Mouse (Mus musculus) liver, postnatal 0 days (tissue): ENCODE results near the gene Ncln. TPM values are rescaled to one million over a fixed set of nuclear protein-coding genes. Genes with fewer than 3 reads are reported as not detected.
A peak's percentile ranks its signal among the peaks of the same experiment; 100 is the strongest.

Source experiments
- ATAC-seq: fragments of 200-750 bp; cut with Nextera tagmentation; 2 replicates; pipeline ENCODE4 v1.8.0; 2017; ENCODE audit warnings: mild to moderate bottlenecking, moderate library complexity
- DNase-seq: peaks from one replicate; pipeline ENCODE4 v3.0.0-alpha.2; 2016
- H3K27ac ChIP-seq: fragments of 300-500 bp; sonication (generic); 2 replicates; pipeline ENCODE4 v1.5.1; 2014; ENCODE audit warnings: antibody characterized with exemption, moderate library complexity, mild to moderate bottlenecking, low read depth
- H3K27me3 ChIP-seq: fragments of 300-500 bp; sonication (generic); 2 replicates; pipeline ENCODE4 v1.6.1; 2014; ENCODE audit warnings: low read length, control low read depth, mixed read lengths; ENCODE audit not compliant: insufficient read depth
- H3K36me3 ChIP-seq: fragments of 300-500 bp; sonication (generic); replicated peaks from 2 replicates; pipeline ENCODE4 v1.6.1; 2014; ENCODE audit warnings: mild to moderate bottlenecking, control low read depth, low read length, moderate library complexity, mixed read lengths; ENCODE audit not compliant: insufficient read depth
- H3K4me1 ChIP-seq: fragments of 300-500 bp; sonication (generic); 2 replicates; pipeline ENCODE4 v1.6.1; 2014; ENCODE audit warnings: antibody characterized with exemption, mild to moderate bottlenecking, control low read depth; ENCODE audit not compliant: insufficient read depth
- H3K4me2 ChIP-seq: fragments of 300-500 bp; sonication (generic); 2 replicates; pipeline ENCODE4 v1.6.1; 2014; ENCODE audit warnings: low read depth, mild to moderate bottlenecking, low read length, moderate library complexity, mixed read lengths
- H3K4me3 ChIP-seq: fragments of 300-500 bp; sonication (generic); 2 replicates; pipeline ENCODE4 v1.5.1; 2014; ENCODE audit warnings: low read depth, low read length
- H3K9ac ChIP-seq: fragments of 300-500 bp; sonication (generic); replicated peaks from 2 replicates; pipeline ENCODE4 v1.6.1; 2014; ENCODE audit warnings: mild to moderate bottlenecking, moderate library complexity
- H3K9me3 ChIP-seq: fragments of 300-500 bp; sonication (generic); 2 replicates; pipeline ENCODE4 v1.6.1; 2016; ENCODE audit warnings: mild to moderate bottlenecking, control low read depth, low read length, mixed read lengths
- CTCF ChIP-seq: sonication (generic); IDR thresholded peaks from 2 replicates; pipeline ENCODE4 v1.5.1; 2016; ENCODE audit warnings: antibody characterized with exemption, low read depth
- EP300 ChIP-seq: IDR thresholded peaks from 2 replicates; pipeline ENCODE4 v1.6.1; 2016; ENCODE audit warnings: antibody characterized with exemption, low read depth, mild to moderate bottlenecking
- WGBS: fragments of 180-500 bp; shearing (Covaris S2); extraction: QIAGEN DNeasy Blood & Tissue Kit; methylation state at CpG from one replicate; pipeline ENCODE4 v1.1.7; 2014; ENCODE audit not compliant: insufficient replicate concordance; 5-methylcytosine and 5-hydroxymethylcytosine counted together
- polyA plus RNA-seq: library from polyadenylated mRNA; unstranded; fragments of >200 nt; fragmentation: Nextera tagmentation; extraction: Ambion mirVana; gene quantifications from 2 replicates; pipeline ENCODE4 v1.2.1, GENCODE M21; 2015

The Ncln gene
- polyA plus RNA-seq, 1 experiment from 2014 or later: 30.6 TPM

GRCm38 (mm10) chr10:81519227-81519977, 23.2 kb upstream of the Ncln start:
- DNase-seq: peak; percentile 38
- peak; percentile 79 for ATAC-seq
- H3K4me1 ChIP-seq: peaks cover 37% of the 10 kb centered on the region
- H3K4me2 ChIP-seq: peak overlapping the region; percentile 50
- no peaks in the 10 kb centered on the region for H3K36me3 ChIP-seq
- peak overlapping the region; percentile 71 for H3K27ac ChIP-seq
- no peaks in the 10 kb centered on the region for H3K27me3 ChIP-seq
- TF ChIP-seq EP300 (peak; percentile 84), CTCF (no peak)
- no peak overlapping the region for H3K9ac ChIP-seq
- WGBS: 32% methylated on average over 6 of the region's 6 CpGs
- no peaks in the 10 kb centered on the region for H3K9me3 ChIP-seq
- H3K4me3 ChIP-seq: no peak overlapping the region

- Histone ChIP-seq H3K27me3 (no peaks in the 10 kb centered on the region), H3K9me3 (no peaks in the 10 kb centered on the region), H3K4me2 (no peak overlapping the region), H3K36me3 (peaks cover 2% of the 10 kb centered on the region; the same call in 1 of the 2 replicates), H3K4me3 (no peak overlapping the region), H3K4me1 (peaks cover 29% of the 10 kb centered on the region), H3K9ac (no peak overlapping the region), H3K27ac (peak overlapping the region; percentile 71)
- ATAC-seq (peak; percentile 47), DNase-seq (peak; percentile 83)
- whole genome bisulfite sequencing: 19% methylated on average over 4 of the region's 4 CpGs
- TF ChIP-seq CTCF (peak; percentile 83), EP300 (no peak)
Observed at GRCm38 (mm10) chr10:81518546-81518945, 22.4 kb upstream of the Ncln start.

GRCm38 (mm10) chr10:81517227-81517626, 21.0 kb upstream of the Ncln start:
- peaks cover 4% of the 10 kb centered on the region; the same call in 1 of the 2 replicates for H3K27me3 ChIP-seq
- ATAC-seq (no peak), DNase-seq (peak; percentile 37)
- WGBS: 45% methylated on average over 8 of the region's 8 CpGs
- no peaks in the 10 kb centered on the region for H3K9me3 ChIP-seq
- H3K4me1 ChIP-seq: peaks cover 27% of the 10 kb centered on the region
- TF ChIP-seq CTCF (no peak), EP300 (no peak)
- H3K36me3 ChIP-seq: peaks cover 2% of the 10 kb centered on the region; the same call in 1 of the 2 replicates
- no peak overlapping the region for H3K9ac ChIP-seq
- peak overlapping the region; percentile 36; the same call in 1 of the 2 replicates for H3K27ac ChIP-seq
- peak overlapping the region; percentile 14; the same call in 1 of the 2 replicates for H3K4me2 ChIP-seq
- H3K4me3 ChIP-seq: no peak overlapping the region

- Histone ChIP-seq H3K9ac (no peak overlapping the region), H3K4me1 (peaks cover 12% of the 10 kb centered on the region), H3K27me3 (peaks cover 5% of the 10 kb centered on the region; the same call in 1 of the 2 replicates), H3K9me3 (no peaks in the 10 kb centered on the region), H3K27ac (no peak overlapping the region), H3K4me2 (no peak overlapping the region), H3K4me3 (no peak overlapping the region), H3K36me3 (peaks cover 2% of the 10 kb centered on the region; the same call in 1 of the 2 replicates)
- DNase-seq: no peak
- TF ChIP-seq EP300: no peak
- TF ChIP-seq CTCF: peak; percentile 43
- 88% methylated on average over 5 of the region's 5 CpGs for WGBS
- no peak for ATAC-seq
Observed at GRCm38 (mm10) chr10:81513798-81514197, 17.6 kb upstream of the Ncln start.

GRCm38 (mm10) chr10:81510246-81510810, 14.1 kb upstream of the Ncln start:
- no peak for ATAC-seq
- no peak overlapping the region for H3K27ac ChIP-seq

More at GRCm38 (mm10) chr10:81510246-81510810, 14.1 kb upstream of the Ncln start:
- peaks cover 8% of the 10 kb centered on the region for H3K36me3 ChIP-seq
- no peak for DNase-seq
- H3K4me2 ChIP-seq: no peak overlapping the region
- 69% methylated on average over 14 of the region's 14 CpGs for WGBS
- H3K4me3 ChIP-seq: no peak overlapping the region
- H3K9ac ChIP-seq: no peak overlapping the region
- peaks cover 5% of the 10 kb centered on the region; the same call in 1 of the 2 replicates for H3K27me3 ChIP-seq
- TF ChIP-seq EP300 (no peak), CTCF (no peak)
- H3K4me1 ChIP-seq: no peaks in the 10 kb centered on the region
- H3K9me3 ChIP-seq: no peaks in the 10 kb centered on the region
